Mouse (Mus musculus) forebrain, embryonic 15.5 days (tissue): Measurements from ENCODE around the gene Mlx. TPM values are rescaled to one million over a fixed set of nuclear protein-coding genes. Genes with fewer than 3 reads are reported as not detected.
A peak's percentile ranks its signal among the peaks of the same experiment; 100 is the strongest.
"Not testable (repeated sequence)": the region's sequence is repeated elsewhere in the genome, so short reads cannot be mapped to it uniquely, and the experiment has no call there.

Experiments used
- ATAC-seq: fragments of 200-750 bp; cut with Nextera tagmentation; replicated peaks from 2 replicates; pipeline ENCODE4 v1.8.0; 2017; ENCODE audit warnings: mild to moderate bottlenecking, moderate TSS enrichment, moderate library complexity
- H3K27ac ChIP-seq: fragments of 300-500 bp; sonication (generic); replicated peaks from 2 replicates; pipeline ENCODE4 v1.5.1; 2015; ENCODE audit warnings: mild to moderate bottlenecking, inconsistent platforms
- H3K27me3 ChIP-seq: fragments of 300-500 bp; sonication (generic); 2 replicates; pipeline ENCODE4 v1.6.1; 2015; ENCODE audit warnings: inconsistent platforms
- H3K36me3 ChIP-seq: fragments of 300-500 bp; sonication (generic); 2 replicates; pipeline ENCODE4 v1.6.1; 2015; ENCODE audit warnings: mild to moderate bottlenecking, inconsistent platforms
- H3K4me1 ChIP-seq: fragments of 300-500 bp; sonication (generic); 2 replicates; pipeline ENCODE4 v1.6.1; 2015; ENCODE audit warnings: inconsistent platforms
- H3K4me2 ChIP-seq: fragments of 300-500 bp; sonication (generic); replicated peaks from 2 replicates; pipeline ENCODE4 v1.6.1; 2015; ENCODE audit warnings: mild to moderate bottlenecking, inconsistent platforms
- H3K4me3 ChIP-seq: fragments of 300-500 bp; sonication (generic); 2 replicates; pipeline ENCODE4 v1.5.1; 2015; ENCODE audit warnings: mild to moderate bottlenecking, inconsistent platforms
- H3K9ac ChIP-seq: fragments of 300-500 bp; sonication (generic); replicated peaks from 2 replicates; pipeline ENCODE4 v1.6.1; 2015; ENCODE audit warnings: mild to moderate bottlenecking, inconsistent platforms
- H3K9me3 ChIP-seq: fragments of 300-500 bp; sonication (generic); 2 replicates; pipeline ENCODE4 v1.6.1; 2016; ENCODE audit warnings: inconsistent platforms
- WGBS: fragments of 180-500 bp; shearing (Covaris S2); methylation state at CpG from one replicate; pipeline ENCODE4 v1.1.7; 2015; ENCODE audit warnings: mixed read lengths; 5-methylcytosine and 5-hydroxymethylcytosine counted together
- polyA plus RNA-seq: library from polyadenylated mRNA; unstranded; fragments of >200 nt; fragmentation: Nextera tagmentation; extraction: Ambion mirVana; gene quantifications from 2 replicates; pipeline ENCODE4 v1.2.1, GENCODE M21; 2015

Mlx gene
- polyA plus RNA-seq, 1 experiment from 2014 or later = 92.9 TPM

DNA sequence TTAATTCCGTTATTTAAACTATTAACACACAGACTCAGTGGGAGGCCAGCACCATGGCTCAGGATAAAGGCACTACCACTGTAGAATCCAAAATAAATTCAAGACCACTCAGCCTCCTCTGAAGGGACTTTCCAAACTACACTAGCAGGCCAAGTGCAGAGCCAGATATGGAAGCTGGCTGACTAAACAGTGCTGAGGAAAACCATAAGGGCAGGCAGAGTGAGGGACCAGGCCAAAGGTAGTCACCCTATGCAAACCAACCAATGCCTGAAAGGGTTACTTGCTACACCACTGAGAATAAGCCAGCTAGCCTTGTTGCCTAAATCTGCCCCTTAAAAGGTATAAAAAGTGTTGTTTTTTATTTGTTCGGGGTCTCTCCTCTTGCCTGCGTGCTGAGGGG lies 25.1 kb downstream of the Mlx start:
- no peak overlapping the region for H3K4me2 ChIP-seq
- peaks cover 25% of the 10 kb centered on the region for H3K4me1 ChIP-seq
- peaks cover 6% of the 10 kb centered on the region; the same call in 1 of the 2 replicates for H3K36me3 ChIP-seq
- H3K9me3 ChIP-seq = no peaks in the 10 kb centered on the region
- H3K9ac ChIP-seq = no peak overlapping the region
- H3K27me3 ChIP-seq = no peaks in the 10 kb centered on the region
- 84% methylated on average over 3 of the region's 3 CpGs for WGBS
- no peak overlapping the region for H3K4me3 ChIP-seq
- no peak overlapping the region for H3K27ac ChIP-seq
- no peak for ATAC-seq

- Histone ChIP-seq H3K9me3 (no peaks in the 10 kb centered on the region), H3K4me1 (peaks cover 43% of the 10 kb centered on the region), H3K27me3 (no peaks in the 10 kb centered on the region), H3K4me3 (no peak overlapping the region), H3K4me2 (no peak overlapping the region), H3K9ac (no peak overlapping the region; the same call in 1 of the 2 replicates), H3K36me3 (peaks cover 6% of the 10 kb centered on the region; the same call in 1 of the 2 replicates), H3K27ac (peak overlapping the region; percentile 51)
- ATAC-seq = no peak
- whole genome bisulfite sequencing = 15% methylated on average over 2 of the region's 2 CpGs
Observed at GRCm38 (mm10) chr11:101115564-101115963, 28.5 kb downstream of the Mlx start.

DNA sequence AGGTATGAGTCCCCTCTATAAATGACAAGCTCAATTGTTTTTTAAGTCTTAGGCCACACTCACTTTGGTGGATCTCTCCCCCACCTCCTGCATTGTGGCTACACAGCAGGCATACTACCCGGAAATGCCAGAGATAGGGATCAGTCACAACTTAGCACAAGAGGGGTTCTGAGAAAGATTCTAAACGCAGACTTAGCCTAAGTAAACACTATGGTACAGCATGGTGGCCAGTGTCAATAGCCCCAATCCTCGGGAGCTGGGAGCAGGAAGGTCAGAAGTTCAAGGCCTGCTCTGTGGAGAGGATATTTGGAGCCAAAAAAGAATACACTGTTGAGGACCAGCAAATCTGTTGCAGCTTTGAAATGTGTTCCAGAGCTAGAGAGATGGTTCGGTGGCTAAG lies 31.0 kb downstream of the Mlx start:
- 61% methylated on average over 4 of the region's 4 CpGs for WGBS
- H3K4me3 ChIP-seq = peak overlapping the region; percentile 74; the same call in 1 of the 2 replicates
- H3K27ac ChIP-seq = no peak overlapping the region
- no peaks in the 10 kb centered on the region for H3K9me3 ChIP-seq
- H3K4me2 ChIP-seq = peak overlapping the region; percentile 93
- H3K36me3 ChIP-seq = peaks cover 9% of the 10 kb centered on the region
- H3K27me3 ChIP-seq = no peaks in the 10 kb centered on the region
- peak overlapping the region; percentile 90; the same call in 1 of the 2 replicates for H3K9ac ChIP-seq
- ATAC-seq = no peak
- peaks cover 55% of the 10 kb centered on the region for H3K4me1 ChIP-seq

DNA sequence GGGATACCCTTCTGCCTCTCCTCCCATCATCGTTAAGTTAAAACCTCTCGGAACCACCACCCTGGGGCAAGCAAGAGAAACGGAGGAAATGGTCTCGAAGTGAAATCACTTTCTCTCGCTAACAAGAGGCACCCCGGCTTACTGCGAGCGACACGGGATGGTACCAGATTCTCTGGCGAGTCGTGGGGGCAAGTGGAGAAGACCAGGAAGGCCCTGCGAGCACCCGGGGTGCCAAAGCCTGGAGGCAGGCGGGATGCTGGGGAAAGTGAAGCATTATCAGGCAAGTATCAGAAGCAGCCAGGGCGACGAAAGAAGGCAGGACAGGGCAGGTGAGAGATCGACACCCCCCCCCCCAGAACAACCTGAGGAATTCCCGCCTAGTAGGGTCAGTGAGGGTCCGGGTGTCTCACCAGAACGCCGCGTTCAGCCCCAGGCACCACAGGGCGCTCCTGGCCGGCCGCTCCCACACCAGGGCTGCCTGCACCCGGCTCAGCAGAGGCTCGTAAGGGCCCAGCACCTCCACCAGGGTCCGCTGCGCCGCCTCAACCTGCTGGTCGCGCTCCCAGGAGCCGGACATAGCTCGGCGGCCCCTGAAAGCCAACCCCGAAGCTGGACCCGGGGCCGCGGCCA lies 32.2 kb downstream of the Mlx start:
- Histone ChIP-seq H3K9ac (peak overlapping the region; percentile 90), H3K9me3 (no peaks in the 10 kb centered on the region), H3K27me3 (no peaks in the 10 kb centered on the region), H3K4me2 (peak overlapping the region; percentile 93), H3K4me3 (peak overlapping the region; percentile 74), H3K36me3 (peaks cover 13% of the 10 kb centered on the region; the same call in 1 of the 2 replicates), H3K4me1 (peaks cover 55% of the 10 kb centered on the region), H3K27ac (peak overlapping the region; percentile 88)
- ATAC-seq = peak; percentile 84
- WGBS = under 1% methylated on average over 39 of the region's 39 CpGs

DNA sequence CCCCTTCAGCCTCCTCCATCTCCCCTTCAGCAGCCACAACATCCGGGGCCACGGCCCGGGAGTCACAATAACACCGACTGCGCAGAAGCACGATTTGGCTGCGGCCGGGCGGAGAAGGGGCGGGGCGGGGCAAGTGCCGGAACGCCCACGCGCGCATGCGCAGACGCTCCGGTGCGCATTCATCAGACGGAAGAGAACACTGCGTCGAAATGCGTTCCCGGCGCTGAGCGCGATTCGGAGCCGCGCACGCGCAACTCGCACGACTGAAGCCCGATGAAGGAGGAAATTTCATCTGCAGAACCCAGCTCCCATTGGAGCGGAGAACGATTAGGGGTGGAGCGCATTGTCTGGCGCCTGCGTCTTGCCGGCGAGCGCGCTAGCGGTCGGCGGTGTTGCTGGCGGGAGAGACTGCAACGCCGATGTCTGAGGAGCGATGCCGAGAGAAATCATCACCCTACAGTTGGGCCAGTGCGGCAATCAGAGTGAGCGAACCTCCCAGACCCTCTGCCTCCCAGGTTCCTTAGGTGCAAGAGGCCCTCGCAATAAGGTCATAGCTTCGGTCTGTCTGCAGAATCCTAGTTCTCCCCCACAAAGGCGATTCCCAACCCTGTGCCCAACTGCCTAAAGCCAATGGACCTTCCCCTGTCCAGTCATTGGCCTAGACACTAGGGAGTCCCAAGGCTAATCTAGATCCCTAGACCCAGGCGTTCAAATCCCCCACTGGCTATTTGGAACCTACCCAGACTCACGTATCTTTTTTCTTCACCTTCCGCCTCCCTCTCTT lies 32.9 kb downstream of the Mlx start, which contains the start of the genes Retreg3 and Tubg1:
Gene Retreg3 (minus strand): TSS at position 133 of the 784 bp plus-strand sequence.
Gene Tubg1 (plus strand): TSS at position 178 of the 784 bp plus-strand sequence.
- WGBS = under 1% methylated on average over 61 of the region's 61 CpGs
- no peaks in the 10 kb centered on the region for H3K9me3 ChIP-seq
- peak; percentile 95 for ATAC-seq
- H3K4me2 ChIP-seq = peak within 1 kb of the TSS; percentile 93
- peaks cover 48% of the 10 kb centered on the region for H3K4me1 ChIP-seq
- peak within 1 kb of the TSS; percentile 74 for H3K4me3 ChIP-seq
- H3K27ac ChIP-seq = peak within 1 kb of the TSS; percentile 89
- peak within 1 kb of the TSS; percentile 90 for H3K9ac ChIP-seq
- H3K36me3 ChIP-seq = peaks cover 13% of the 10 kb centered on the region; the same call in 1 of the 2 replicates
- H3K27me3 ChIP-seq = no peaks in the 10 kb centered on the region

DNA sequence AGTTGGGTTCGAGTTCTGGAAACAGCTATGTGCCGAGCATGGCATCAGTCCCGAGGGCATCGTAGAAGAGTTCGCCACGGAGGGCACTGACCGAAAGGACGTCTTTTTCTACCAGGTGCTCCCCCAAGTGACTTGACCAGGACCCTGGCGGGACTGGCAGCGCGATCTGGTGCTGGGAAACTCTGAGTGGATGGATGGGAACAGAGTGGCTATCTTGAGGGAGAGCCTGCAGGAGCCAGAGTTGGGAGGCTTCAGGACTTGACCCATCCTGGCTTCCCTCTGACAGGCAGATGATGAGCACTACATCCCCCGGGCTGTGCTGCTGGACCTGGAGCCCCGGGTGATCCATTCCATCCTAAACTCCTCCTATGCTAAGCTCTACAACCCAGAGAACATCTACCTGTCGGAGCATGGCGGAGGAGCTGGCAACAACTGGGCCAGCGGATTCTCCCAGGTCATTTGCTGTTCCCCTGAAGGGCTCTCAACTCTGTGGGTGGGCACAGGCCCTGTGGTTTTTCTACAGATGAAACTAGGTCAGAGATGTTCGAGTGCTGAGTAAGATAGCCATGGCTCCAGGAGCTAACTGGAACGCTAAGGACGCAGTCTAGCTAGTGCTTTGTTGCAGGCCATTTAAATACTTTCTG lies 33.6 kb downstream of the Mlx start:
- Histone ChIP-seq H3K27ac (peak overlapping the region; percentile 89), H3K4me1 (peaks cover 41% of the 10 kb centered on the region), H3K4me2 (peak overlapping the region; percentile 93), H3K36me3 (peaks cover 17% of the 10 kb centered on the region), H3K27me3 (no peaks in the 10 kb centered on the region), H3K4me3 (peak overlapping the region; percentile 74), H3K9ac (peak overlapping the region; percentile 80), H3K9me3 (no peaks in the 10 kb centered on the region)
- WGBS = 20% methylated on average over 19 of the region's 19 CpGs
- no peak for ATAC-seq

DNA sequence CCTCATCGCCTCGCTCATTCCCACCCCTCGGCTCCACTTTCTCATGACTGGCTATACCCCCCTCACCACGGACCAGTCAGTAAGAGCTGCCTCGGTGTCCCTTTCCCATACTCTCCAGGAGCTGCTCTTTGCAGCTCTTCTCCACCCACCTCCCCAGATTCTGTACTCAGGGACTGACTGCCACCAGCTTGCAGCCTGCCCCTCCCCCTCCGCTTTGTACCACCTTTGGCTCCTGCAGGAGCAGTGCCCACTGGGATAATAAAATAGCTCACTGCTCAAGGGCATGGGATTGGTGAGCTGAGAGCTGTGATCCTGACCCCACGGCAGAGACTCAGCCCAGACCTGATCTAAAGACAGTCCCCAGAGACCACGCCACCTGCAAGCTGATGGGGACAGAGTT lies 37.4 kb downstream of the Mlx start:
- not testable (repeated sequence) for H3K4me2 ChIP-seq, H3K9me3 ChIP-seq, H3K27ac ChIP-seq, H3K27me3 ChIP-seq, H3K9ac ChIP-seq, H3K4me3 ChIP-seq, ATAC-seq
- Histone ChIP-seq H3K4me1 (peaks cover 18% of the 10 kb centered on the region), H3K36me3 (peaks cover 28% of the 10 kb centered on the region)
- 96% methylated on average over 8 of the region's 8 CpGs for WGBS

- not testable (repeated sequence) for H3K27ac ChIP-seq, H3K4me3 ChIP-seq, H3K9ac ChIP-seq, H3K27me3 ChIP-seq, H3K4me2 ChIP-seq, ATAC-seq, H3K9me3 ChIP-seq
- Histone ChIP-seq H3K36me3 (peaks cover 28% of the 10 kb centered on the region), H3K4me1 (peaks cover 18% of the 10 kb centered on the region)
- 96% methylated on average over 9 of the region's 9 CpGs for WGBS
Observed at GRCm38 (mm10) chr11:101125008-101125407, 37.9 kb downstream of the Mlx start.

DNA sequence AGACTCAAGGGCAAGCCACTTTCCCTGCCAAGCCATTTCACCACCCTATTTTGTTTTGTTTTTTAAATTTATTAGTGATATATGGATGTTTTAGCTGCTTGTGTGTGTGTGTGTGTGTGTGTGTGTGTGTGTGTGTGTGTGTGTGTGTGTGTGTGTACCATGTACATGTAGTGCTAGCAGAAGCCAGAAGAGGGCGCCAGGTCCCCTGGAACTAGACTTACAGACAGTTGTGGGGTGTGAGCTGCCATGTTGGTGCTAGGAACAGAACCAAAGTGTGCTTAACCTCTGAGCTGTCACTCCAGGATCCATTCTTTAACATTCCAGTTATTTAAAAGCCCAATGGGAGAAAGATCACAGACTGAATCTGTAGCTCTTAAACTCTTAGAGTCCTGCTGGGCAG lies 40.0 kb downstream of the Mlx start:
- Histone ChIP-seq H3K9ac (no peak overlapping the region), H3K36me3 (peaks cover 28% of the 10 kb centered on the region), H3K27me3 (no peaks in the 10 kb centered on the region), H3K4me3 (no peak overlapping the region), H3K4me1 (no peaks in the 10 kb centered on the region), H3K9me3 (no peaks in the 10 kb centered on the region), H3K4me2 (no peak overlapping the region), H3K27ac (no peak overlapping the region)
- no peak for ATAC-seq
- WGBS = 100% methylated on average over 1 of the region's 1 CpGs

DNA sequence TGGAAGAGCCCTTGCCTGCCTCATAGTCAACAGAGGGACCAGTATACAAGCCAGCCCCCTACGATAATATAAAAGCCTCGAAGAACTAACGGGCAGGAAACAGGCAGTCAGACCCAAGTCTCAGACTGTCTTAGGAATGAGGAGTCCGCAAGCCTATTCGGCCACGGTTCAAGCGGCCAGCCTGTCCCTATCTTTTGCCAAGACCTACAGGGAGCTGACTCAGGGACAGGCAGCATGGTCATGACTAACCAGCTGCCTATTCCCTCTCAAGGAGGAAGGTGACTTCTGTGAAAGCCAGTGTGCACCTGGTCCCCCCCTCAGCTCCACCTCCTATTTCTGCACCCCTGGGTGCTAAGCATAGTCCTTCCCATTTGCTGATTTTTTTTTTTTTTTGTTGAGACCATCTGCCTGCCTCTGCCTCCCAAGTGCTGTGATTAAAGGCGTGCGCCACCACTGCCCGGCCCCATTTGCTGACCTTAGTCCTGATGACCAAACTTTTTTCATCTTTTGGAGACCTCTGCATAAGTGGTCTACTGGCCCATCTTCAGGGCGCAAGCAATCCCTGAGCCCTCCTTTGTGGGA lies 42.0 kb downstream of the Mlx start:
- no peaks in the 10 kb centered on the region for H3K27me3 ChIP-seq
- ATAC-seq = no peak
- H3K27ac ChIP-seq = no peak overlapping the region
- no peak overlapping the region for H3K9ac ChIP-seq
- peaks cover 15% of the 10 kb centered on the region for H3K36me3 ChIP-seq
- H3K4me3 ChIP-seq = no peak overlapping the region
- H3K9me3 ChIP-seq = no peaks in the 10 kb centered on the region
- H3K4me1 ChIP-seq = no peaks in the 10 kb centered on the region
- 82% methylated on average over 11 of the region's 11 CpGs for WGBS
- no peak overlapping the region for H3K4me2 ChIP-seq

- no peaks in the 10 kb centered on the region for H3K4me1 ChIP-seq
- no peak overlapping the region for H3K4me2 ChIP-seq
- no peaks in the 10 kb centered on the region for H3K9me3 ChIP-seq
- no peak for ATAC-seq
- no peak overlapping the region for H3K4me3 ChIP-seq
- peaks cover 15% of the 10 kb centered on the region for H3K36me3 ChIP-seq
- H3K27me3 ChIP-seq = no peaks in the 10 kb centered on the region
- no peak overlapping the region for H3K27ac ChIP-seq
- H3K9ac ChIP-seq = no peak overlapping the region
- 57% methylated on average over 18 of the region's 18 CpGs for WGBS
Observed at GRCm38 (mm10) chr11:101130056-101130756, 43.1 kb downstream of the Mlx start.
